Mouse (Mus musculus) neural tube, embryonic 14.5 days (tissue): ENCODE measurements around the gene Il17c. TPM values are rescaled to one million over a fixed set of nuclear protein-coding genes. Genes with fewer than 3 reads are reported as not detected.

ENCODE experiments used
- ATAC-seq: fragments of 200-750 bp; cut with Nextera tagmentation; 2 replicates; pipeline ENCODE4 v1.8.0; 2017; ENCODE audit warnings: low read depth, mild to moderate bottlenecking, moderate TSS enrichment, moderate library complexity
- H3K27ac ChIP-seq: fragments of 300-500 bp; sonication (generic); 2 replicates; pipeline ENCODE4 v1.5.1; 2014; ENCODE audit warnings: low read depth, mild to moderate bottlenecking, control low read depth, low read length, moderate library complexity, mixed read lengths
- H3K27me3 ChIP-seq: fragments of 300-500 bp; sonication (generic); 2 replicates; pipeline ENCODE4 v1.6.1; 2014; ENCODE audit warnings: low read length; ENCODE audit not compliant: control insufficient read depth, insufficient read depth
- H3K36me3 ChIP-seq: fragments of 300-500 bp; sonication (generic); 2 replicates; pipeline ENCODE4 v1.6.1; 2014; ENCODE audit warnings: low read length, mixed read lengths; ENCODE audit not compliant: control insufficient read depth, insufficient read depth
- H3K4me1 ChIP-seq: fragments of 300-500 bp; sonication (generic); 2 replicates; pipeline ENCODE4 v1.6.1; 2014; ENCODE audit warnings: low read length; ENCODE audit not compliant: control insufficient read depth, insufficient read depth
- H3K4me2 ChIP-seq: fragments of 300-500 bp; sonication (generic); 2 replicates; pipeline ENCODE4 v1.6.1; 2014; ENCODE audit warnings: mild to moderate bottlenecking, low read depth, low read length, control low read depth
- H3K4me3 ChIP-seq: fragments of 300-500 bp; sonication (generic); 2 replicates; pipeline ENCODE4 v1.5.1; 2014; ENCODE audit warnings: low read depth, low read length, control low read depth, mixed read lengths
- H3K9ac ChIP-seq: fragments of 300-500 bp; sonication (generic); replicated peaks from 2 replicates; pipeline ENCODE4 v1.6.1; 2014; ENCODE audit warnings: low read depth, mild to moderate bottlenecking, control low read depth, low read length, mixed read lengths
- H3K9me3 ChIP-seq: fragments of 300-500 bp; sonication (generic); 2 replicates; pipeline ENCODE4 v1.6.1; 2016; ENCODE audit warnings: low read length; ENCODE audit not compliant: control insufficient read depth
- WGBS: fragments of 180-500 bp; shearing (Covaris S2); extraction: QIAGEN DNeasy Blood & Tissue Kit; methylation state at CpG from one replicate; pipeline ENCODE4 v1.1.7; 2014; 5-methylcytosine and 5-hydroxymethylcytosine counted together
- polyA plus RNA-seq: library from polyadenylated mRNA; unstranded; fragments of >200 nt; fragmentation: Nextera tagmentation; extraction: Ambion mirVana; gene quantifications from 2 replicates; pipeline ENCODE4 v1.2.1, GENCODE M21; 2014

The Il17c gene
- polyA plus RNA-seq, 1 experiment from 2014 or later = not detected

DNA sequence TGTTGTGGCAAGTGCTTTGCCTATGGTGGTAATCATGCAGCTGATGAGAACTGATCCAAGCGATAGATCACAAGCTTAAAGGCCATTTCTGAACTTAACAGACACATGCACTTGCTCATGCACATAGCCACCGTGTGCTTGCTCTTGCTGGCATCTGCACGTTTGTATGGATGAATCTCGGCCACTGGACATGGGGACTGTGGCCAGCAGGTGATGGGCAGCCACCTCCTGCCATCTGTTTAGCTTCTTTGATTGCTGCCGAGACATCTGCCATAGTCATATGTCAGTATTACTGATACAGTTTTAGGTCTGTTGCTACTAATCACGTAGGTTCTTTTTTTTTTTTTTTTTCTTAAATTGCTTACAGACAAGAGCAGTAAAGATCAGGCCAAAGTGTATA lies 26.5 kb upstream of the Il17c start:
- Histone ChIP-seq H3K9ac (no peak overlapping the region), H3K27ac (no peak overlapping the region), H3K4me2 (no peak overlapping the region), H3K9me3 (no peaks in the 10 kb centered on the region), H3K4me1 (no peaks in the 10 kb centered on the region), H3K4me3 (no peak overlapping the region), H3K36me3 (peaks cover 37% of the 10 kb centered on the region), H3K27me3 (no peaks in the 10 kb centered on the region)
- WGBS = 79% methylated on average over 6 of the region's 6 CpGs
- ATAC-seq = no peak

DNA sequence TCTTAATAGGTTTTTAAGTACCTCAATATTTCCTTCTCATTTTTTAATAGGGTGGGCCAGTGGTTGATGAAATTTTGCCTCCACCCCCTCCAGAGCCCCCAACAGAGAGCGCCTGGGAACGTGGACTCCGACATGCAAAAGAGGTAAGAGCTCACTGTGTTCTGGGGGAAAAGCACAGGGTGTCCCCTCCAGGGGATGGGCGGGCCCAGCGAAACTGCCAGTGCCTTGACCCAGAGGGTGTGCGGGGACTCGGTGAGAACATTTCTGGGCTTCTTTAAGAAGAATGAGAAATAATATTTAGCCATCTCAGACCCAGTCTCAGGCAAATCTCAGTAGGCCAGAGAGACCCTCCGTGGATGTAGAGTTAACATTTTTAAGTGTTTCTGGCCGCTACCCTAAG lies 23.6 kb upstream of the Il17c start:
- Histone ChIP-seq H3K27ac (no peak overlapping the region), H3K9ac (no peak overlapping the region), H3K4me3 (no peak overlapping the region), H3K4me2 (no peak overlapping the region), H3K36me3 (peaks cover 49% of the 10 kb centered on the region), H3K4me1 (no peaks in the 10 kb centered on the region), H3K27me3 (no peaks in the 10 kb centered on the region), H3K9me3 (no peaks in the 10 kb centered on the region)
- no peak for ATAC-seq
- WGBS = 98% methylated on average over 9 of the region's 9 CpGs

DNA sequence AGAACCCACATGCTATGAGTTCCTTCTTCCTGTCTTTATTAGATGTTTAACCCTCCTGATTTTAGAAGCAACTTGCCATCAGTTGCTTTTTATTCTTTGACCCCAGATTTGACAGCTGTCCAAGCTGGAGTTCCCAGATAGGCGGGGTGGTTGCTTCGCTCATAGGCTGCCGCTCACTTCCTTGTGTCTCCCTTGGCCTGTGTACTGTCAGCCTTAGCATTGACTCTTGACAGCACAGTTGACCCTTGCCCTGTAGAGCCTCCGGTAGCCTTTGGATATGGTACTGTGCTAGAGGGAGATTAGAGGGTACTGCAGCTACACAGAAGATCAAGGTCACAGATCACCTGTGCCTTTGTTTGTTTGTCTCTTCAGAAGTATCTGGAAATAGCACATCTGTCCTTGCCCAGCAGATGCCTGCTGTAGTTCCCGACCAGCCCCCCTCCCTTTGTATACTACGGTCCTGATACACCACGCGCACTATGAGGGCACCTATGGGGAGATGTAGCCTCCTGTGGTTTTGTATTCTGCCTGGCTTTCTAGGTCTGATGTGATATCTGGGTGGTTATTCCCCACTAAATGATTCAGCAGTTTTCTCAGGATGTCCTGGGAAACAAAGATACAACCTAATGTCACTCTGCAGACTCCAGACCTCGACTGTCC lies 16.5 kb upstream of the Il17c start:
- no peak overlapping the region for H3K9ac ChIP-seq
- no peaks in the 10 kb centered on the region for H3K9me3 ChIP-seq
- no peaks in the 10 kb centered on the region for H3K4me1 ChIP-seq
- H3K4me3 ChIP-seq = no peak overlapping the region
- no peak overlapping the region for H3K4me2 ChIP-seq
- no peak overlapping the region for H3K27ac ChIP-seq
- H3K27me3 ChIP-seq = no peaks in the 10 kb centered on the region
- H3K36me3 ChIP-seq = peaks cover 77% of the 10 kb centered on the region
- WGBS = 93% methylated on average over 9 of the region's 9 CpGs
- no peak for ATAC-seq

DNA sequence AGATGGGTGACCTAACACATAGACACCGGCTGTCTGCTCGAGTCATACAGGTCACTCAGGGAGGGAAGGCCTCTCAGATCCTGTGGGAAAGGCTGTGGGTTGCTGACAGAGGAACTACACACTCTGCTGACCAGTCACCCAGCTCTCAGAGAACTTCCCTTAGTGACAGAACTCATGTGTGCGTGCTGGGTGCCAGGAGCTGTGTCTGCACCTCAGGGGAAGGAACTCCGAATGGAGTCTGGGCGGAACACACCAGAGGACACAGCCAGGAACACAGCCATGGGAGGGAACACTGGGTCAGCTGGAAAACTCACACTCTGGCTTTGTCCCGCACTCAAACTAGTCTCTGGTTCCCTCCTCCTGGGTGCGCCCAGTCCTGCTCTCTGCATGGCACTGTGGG lies 14.1 kb upstream of the Il17c start:
- no peak for ATAC-seq
- WGBS = 93% methylated on average over 7 of the region's 7 CpGs
- Histone ChIP-seq H3K9ac (no peak overlapping the region), H3K27me3 (no peaks in the 10 kb centered on the region), H3K27ac (no peak overlapping the region), H3K4me2 (no peak overlapping the region), H3K9me3 (no peaks in the 10 kb centered on the region), H3K4me3 (no peak overlapping the region), H3K4me1 (no peaks in the 10 kb centered on the region), H3K36me3 (peaks cover 82% of the 10 kb centered on the region)

DNA sequence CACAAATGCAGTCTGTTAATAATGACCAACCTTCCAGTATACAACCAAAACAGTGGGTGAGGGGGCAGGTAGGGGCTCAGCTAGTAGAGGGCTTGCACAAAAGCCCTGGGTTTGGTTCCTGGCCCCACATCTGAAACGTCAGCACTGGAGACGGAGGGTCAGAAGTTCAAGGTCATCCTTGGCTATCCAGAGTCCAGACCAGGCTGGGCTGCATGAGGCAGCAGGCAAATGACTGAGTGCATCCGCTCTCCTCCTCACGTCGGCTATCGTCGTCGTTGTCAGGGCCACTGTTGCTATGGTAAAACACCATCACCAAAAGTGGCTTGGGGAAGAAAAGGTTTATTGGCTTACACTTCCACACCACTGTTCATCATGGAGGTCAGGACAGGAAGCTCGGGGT lies 7.5 kb upstream of the Il17c start:
- Histone ChIP-seq H3K36me3 (peaks cover 69% of the 10 kb centered on the region), H3K9ac (no peak overlapping the region), H3K4me1 (no peaks in the 10 kb centered on the region), H3K27me3 (no peaks in the 10 kb centered on the region), H3K27ac (no peak overlapping the region), H3K9me3 (no peaks in the 10 kb centered on the region), H3K4me3 (no peak overlapping the region), H3K4me2 (no peak overlapping the region)
- 85% methylated on average over 9 of the region's 9 CpGs for WGBS
- ATAC-seq = no peak

DNA sequence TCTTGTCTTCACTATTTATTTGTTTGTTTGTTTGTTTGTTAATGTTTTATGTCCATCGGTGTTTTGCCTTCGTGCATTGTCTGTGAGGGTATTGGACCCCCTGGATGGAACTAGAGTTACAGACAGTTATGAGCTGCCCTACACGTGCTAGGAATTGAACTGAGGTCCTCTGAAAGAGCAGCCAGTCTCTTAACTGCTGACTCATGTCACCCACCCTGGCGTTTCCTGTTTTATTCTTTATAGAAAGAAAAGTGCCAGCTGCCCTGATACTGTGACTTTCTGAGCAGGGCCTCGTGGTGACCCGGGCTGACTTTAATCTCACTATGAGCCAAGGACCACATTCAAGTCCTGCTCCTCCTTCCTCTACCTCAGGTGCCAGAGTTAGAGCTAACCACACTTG lies 6.3 kb upstream of the Il17c start:
- Histone ChIP-seq H3K9me3 (no peaks in the 10 kb centered on the region), H3K4me3 (no peak overlapping the region), H3K36me3 (peaks cover 61% of the 10 kb centered on the region), H3K9ac (no peak overlapping the region), H3K4me2 (no peak overlapping the region), H3K27ac (no peak overlapping the region), H3K27me3 (no peaks in the 10 kb centered on the region), H3K4me1 (no peaks in the 10 kb centered on the region)
- no peak for ATAC-seq
- 92% methylated on average over 6 of the region's 6 CpGs for WGBS

DNA sequence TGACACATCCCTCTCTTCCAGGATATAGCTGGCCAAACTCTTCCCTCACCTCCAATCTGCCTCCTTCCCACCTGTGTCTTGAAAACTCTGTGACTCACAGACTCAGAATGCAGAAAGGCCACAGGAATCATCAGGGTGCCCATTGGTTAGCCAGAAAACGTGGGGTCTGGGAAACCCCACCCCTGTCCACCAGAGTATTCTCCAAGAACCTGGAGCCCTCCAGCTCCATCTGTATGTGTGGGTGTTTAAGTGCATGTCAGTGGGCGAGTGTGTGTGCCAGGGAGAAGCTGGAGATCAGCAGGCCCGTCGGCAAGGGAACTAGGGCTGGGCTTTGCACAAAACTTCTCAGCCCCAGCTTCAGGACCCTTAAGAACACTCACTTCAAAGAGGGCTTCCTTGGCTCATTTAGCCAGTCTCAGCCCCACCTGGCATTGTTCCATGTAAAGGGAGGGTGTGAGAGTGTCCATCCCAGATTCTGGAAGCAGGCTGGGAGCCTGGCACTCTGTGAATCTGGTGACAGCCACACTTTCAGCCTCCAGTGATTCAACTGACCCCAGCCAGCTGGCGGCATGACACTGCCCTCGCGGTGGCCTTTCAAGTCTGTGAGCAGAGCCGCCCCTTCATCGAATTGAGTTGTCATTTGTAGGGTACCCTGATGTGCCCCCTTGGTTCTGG lies 1.8 kb upstream of the Il17c start:
- ATAC-seq = no peak
- Histone ChIP-seq H3K36me3 (peaks cover 19% of the 10 kb centered on the region), H3K9me3 (no peaks in the 10 kb centered on the region), H3K4me3 (no peak overlapping the region), H3K4me1 (no peaks in the 10 kb centered on the region), H3K27ac (no peak overlapping the region), H3K27me3 (no peaks in the 10 kb centered on the region), H3K9ac (no peak overlapping the region), H3K4me2 (no peak overlapping the region)
- 76% methylated on average over 9 of the region's 9 CpGs for WGBS

DNA sequence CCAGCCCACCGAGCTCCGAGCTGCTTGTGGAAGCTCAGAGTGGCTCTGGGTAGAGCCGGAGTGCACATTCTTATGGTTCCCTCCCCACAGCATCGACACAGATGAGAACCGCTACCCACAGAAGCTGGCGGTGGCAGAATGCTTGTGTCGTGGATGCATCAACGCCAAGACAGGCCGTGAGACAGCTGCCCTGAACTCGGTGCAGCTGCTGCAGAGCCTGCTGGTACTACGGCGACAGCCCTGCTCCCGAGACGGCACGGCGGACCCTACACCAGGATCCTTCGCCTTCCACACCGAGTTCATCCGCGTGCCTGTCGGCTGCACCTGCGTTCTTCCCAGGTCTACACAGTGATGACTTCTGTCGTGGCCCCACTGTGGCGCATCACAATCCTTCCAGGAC lies 1.4 kb downstream of the Il17c start:
- WGBS = 88% methylated on average over 24 of the region's 24 CpGs
- no peaks in the 10 kb centered on the region for H3K27me3 ChIP-seq
- H3K27ac ChIP-seq = no peak overlapping the region
- no peak overlapping the region for H3K9ac ChIP-seq
- ATAC-seq = no peak
- no peak overlapping the region for H3K4me2 ChIP-seq
- no peaks in the 10 kb centered on the region for H3K9me3 ChIP-seq
- H3K4me1 ChIP-seq = no peaks in the 10 kb centered on the region
- no peak overlapping the region for H3K4me3 ChIP-seq
- H3K36me3 ChIP-seq = peaks cover 3% of the 10 kb centered on the region; the same call in 1 of the 2 replicates

DNA sequence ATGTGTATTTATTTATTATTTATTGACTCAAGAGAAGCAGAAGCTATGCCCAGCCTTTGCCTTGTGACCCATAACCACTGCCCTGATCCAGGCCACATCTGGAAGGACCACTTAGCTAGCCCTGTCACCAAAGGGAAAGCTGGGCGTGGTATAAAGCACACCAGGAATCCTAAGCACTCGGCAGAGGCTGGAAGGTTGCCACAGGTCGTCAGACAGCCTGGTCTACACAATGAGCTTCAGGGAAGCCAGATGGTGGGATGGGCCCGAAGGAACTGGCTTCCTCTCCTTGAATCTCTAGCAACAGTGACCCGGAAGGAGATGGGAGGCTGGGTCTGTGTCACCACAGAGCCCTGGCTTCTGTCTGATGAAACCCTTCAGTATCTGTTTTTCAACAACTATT lies 1.8 kb downstream of the Il17c start:
- Histone ChIP-seq H3K27me3 (no peaks in the 10 kb centered on the region), H3K27ac (no peak overlapping the region), H3K9ac (no peak overlapping the region), H3K4me3 (no peak overlapping the region), H3K4me1 (no peaks in the 10 kb centered on the region), H3K4me2 (no peak overlapping the region), H3K9me3 (no peaks in the 10 kb centered on the region), H3K36me3 (no peaks in the 10 kb centered on the region; the same call in 1 of the 2 replicates)
- ATAC-seq = no peak
- 63% methylated on average over 5 of the region's 5 CpGs for WGBS
